Mouse (Mus musculus) fat pad, adult 2 months (tissue): ENCODE measurements around the gene Chkb.

Experiments used
- DNase-seq: peaks from one replicate; pipeline ENCODE4 v3.0.0-alpha.2; 2011; ENCODE audit warnings: low read depth, low spot score; ENCODE audit errors: extremely low read depth

Chkb gene

DNA sequence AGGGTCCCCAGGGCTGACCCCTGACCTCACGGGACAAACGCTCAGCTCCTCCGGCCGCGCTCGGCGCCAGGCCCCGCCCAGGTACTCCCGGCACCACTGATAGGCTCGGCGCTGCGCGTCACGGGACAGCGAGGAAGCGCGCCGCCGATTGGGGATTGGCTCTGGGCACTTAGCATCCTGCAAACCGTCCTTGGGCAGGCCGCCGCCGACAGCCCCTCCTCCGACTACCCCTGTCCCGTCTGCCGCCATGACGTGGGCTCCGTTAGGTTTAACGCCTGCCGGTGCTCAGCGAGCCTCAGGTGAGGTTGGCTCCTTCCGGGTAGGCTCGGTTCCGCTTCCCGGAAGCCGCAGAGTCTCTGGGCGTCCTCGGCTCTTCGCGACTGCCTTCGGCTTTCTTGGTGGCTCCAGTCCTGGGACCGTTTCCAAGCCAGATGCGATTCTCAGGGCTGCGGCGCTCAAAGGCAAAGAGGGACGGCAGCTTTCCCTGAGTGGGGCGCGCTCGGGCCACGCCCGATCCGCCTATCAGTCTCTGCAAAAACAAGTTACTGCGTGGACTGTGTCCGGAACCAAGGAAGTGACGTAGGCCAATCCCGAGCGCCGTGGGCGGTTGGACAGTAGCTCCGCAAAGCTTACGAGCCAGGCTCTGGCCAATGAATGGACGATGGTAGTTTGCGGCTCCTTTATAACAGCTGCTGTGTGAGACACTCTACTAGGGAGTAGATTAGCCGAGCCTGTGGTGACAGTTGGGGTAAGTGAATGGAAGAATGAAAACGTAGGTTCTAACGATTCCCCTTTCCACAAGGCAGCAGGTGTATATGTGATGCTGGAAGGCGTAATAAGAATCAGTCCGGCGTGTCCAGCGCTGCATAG, at the start of gene Chkb, which contains the start of the genes C730034F03Rik and Gm44502:
TSS of gene Chkb (minus strand) at position 557 of the 870 bp plus-strand sequence.
TSS of gene C730034F03Rik (plus strand) at position 238 of the 870 bp plus-strand sequence.
TSS of gene Gm44502 (minus strand) at position 345 of the 870 bp plus-strand sequence.
- DNase-seq = peak; percentile 62

DNA sequence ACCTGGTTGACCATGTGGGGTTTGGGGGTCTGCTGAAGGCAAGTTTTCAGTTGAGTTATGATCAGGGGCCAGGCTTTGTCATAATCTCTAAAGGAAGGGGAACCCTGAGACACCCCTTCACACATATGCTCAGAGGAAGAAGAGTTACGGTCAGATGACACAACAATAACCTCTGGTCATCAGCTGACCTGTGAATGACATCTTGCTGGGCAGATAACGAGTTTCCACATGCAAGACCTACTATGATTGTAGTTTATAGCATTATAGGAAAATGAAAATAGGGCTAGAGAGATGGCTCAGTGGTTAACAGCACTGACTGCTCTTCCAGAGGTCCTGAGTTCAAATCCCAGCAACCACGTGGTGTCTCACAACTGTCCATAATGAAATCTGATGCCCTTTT, 48.9 kb upstream of the Chkb start:
- no peak for DNase-seq

DNA sequence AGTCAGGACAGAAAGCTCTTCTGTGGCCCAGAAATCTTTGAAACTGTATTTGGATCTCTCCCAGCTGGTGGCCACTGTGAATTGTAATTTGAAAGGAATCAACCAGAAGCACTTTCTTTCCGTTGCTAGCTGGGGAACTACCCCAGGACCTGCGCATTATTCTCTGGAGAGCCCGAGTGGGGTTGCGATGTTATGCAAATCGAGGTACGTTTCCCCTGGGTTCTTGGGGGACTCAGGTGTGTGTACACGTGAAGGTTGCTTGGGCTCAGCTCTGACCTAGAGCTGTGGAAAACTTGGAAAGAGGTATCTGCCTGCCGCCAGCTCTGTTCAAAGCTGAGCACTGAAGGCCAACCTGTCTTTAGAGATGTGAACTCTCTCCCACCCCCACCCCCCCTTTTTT, 48.1 kb upstream of the Chkb start:
- no peak for DNase-seq

GRCm38 (mm10) chr15:89477091-89477491, 47.4 kb upstream of the Chkb start, which contains the start of gene Arsa:
Gene Arsa, minus strand, starts transcription at chr15:89477425.
- DNase-seq = no peak

GRCm38 (mm10) chr15:89476475-89476815, 46.7 kb upstream of the Chkb start:
- DNase-seq = no peak

GRCm38 (mm10) chr15:89475611-89476474, 46.1 kb upstream of the Chkb start:
- DNase-seq = peak; percentile 16

- DNase-seq = no peak
These were observed 45.5 kb upstream of the Chkb start for GRCm38 (mm10) chr15:89475293-89475600.

- no peak for DNase-seq
These were observed 45.0 kb upstream of the Chkb start for GRCm38 (mm10) chr15:89474596-89475292.

GRCm38 (mm10) chr15:89473921-89474320, 44.2 kb upstream of the Chkb start:
- no peak for DNase-seq

DNA sequence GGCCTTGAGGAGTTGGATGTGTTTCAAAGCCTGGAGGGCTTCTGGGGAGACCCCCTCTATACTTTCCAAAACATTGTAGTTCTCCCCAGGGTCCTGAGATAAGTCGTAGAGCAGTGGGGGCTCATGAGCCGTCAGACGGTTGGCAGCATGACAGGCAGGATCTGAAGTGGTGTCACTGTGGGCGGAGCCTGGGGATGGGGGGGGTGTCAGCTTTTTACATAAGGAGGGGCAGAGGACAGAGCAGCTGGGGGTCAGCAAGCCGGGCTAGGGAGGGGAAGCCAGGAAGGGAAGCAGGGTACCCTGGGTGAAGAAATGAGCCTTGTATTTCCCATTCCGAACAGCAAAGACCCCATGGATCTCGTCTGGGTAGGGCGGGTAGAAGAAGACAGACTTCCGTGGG, 43.7 kb upstream of the Chkb start:
- DNase-seq = no peak

DNA sequence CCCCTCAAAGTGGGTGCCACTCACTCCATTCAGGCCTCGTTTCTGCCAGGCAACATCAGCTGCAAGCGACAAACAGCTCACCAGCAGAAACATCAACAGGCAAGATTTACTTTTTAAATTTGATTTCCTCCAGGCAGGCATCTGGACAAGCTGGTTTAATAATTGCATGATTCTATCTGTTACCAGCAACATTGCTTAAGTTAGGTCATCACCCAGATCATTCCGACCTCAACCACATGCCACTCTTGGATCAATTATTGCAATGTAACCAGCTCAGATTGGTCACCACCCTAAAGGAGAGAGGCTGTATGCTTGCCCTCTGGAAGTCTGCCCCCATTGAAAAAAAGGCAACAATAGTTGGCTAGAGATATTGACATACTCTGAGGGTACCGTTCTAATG, 41.8 kb upstream of the Chkb start:
- DNase-seq = no peak

DNA sequence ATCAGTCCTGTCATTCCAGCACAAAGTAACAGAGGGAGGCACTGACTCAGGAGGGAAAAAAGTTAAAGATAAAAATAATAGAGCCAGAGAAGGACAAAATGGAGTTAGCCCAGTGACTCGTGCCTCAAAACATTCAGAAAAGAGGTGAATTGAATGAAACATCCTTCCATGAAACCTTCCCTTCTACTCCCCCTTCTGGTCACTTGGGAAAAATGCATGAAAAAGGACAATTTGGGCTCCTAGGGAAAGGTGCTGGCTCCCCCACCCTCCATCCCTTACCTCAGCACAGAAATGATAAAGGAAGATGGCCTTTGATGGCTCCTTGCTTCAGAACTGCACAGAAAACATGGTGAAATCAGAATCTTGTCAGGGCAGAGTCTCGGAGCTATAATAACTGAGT, 38.9 kb upstream of the Chkb start:
- DNase-seq = no peak

DNA sequence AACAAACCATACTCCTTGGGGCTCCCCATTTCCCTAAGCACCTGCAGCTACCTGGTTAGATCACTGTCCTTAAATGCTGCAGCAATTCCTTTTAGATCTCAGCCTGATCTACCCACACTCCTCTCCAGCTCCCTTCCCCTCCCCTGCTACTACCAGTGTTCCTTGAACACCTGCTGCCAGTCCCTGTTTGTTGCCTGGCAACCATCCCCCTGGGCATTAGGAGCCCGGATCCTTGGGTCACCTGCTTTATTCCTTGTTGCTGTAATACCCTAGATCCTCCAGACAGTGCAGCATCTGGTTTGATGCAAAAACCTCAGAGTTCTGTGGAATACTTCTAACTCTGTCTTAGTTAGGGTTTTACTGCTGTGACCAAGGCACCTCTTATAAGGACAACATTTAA, 35.3 kb upstream of the Chkb start:
- DNase-seq = no peak

DNA sequence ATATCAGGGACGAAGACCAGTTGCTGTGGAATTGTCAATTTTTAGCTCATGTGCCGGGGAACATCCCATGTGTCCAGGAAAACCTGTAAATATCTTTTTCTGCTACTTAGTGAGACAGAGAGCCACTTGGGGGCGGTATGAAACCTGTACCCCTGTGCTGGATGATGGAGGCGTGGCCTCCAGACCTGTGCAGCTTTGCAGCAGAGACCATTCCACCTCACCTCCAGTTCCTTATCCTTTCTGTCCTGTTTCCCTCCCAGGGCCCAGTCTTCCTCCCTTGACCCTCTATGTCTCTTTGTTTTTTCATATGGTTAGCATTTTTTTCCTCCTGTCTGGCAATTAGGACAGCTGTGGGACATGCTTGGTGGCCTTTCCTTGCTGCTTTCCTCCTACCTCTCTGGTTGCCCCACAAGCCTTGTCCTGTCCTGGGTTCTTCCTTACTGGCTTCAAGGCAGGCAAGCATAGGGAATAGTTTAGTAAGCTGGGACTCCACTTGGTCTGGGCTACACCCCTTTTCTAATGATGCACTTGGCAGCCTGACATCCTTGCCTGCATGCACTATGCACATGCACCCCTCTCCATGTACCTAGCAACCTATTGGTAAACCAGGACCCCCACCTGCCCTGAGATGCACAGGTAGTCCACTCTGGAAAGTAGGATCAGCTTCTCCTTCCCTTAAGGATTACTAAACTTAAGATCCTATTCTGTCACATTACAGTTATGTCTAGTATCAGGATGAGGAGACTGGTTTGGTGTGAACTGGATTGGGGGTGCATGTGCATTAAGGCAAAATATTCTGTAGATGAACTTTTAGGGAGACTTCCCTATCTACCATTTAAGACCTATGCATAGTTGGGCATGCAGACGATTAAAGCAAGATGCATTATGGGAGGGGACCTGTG, 33.9 kb upstream of the Chkb start:
- no peak for DNase-seq

DNA sequence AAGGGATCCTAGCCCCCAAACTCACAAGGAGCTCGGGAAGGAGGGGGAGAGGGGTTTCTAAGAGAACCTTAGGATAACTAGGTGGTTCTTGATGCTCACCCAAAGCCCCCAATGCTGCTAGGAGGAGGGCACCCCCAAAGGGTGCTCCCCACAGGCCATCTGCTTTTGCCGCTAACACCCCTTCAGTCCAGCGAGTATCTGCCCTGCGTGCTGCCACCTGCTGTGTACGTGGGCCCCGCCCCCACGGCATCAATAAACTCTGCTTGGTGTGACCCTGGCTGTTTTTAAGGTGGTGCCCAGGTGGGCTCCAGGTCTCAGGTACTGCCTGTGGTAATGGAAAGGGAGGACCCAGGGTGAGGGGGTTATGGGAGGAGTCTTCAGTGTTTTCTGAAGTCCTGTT, 32.5 kb upstream of the Chkb start:
- no peak for DNase-seq

- DNase-seq = no peak
These were observed 31.6 kb upstream of the Chkb start for GRCm38 (mm10) chr15:89461321-89461720.

GRCm38 (mm10) chr15:89460298-89460697, 30.6 kb upstream of the Chkb start:
- DNase-seq = no peak

DNA sequence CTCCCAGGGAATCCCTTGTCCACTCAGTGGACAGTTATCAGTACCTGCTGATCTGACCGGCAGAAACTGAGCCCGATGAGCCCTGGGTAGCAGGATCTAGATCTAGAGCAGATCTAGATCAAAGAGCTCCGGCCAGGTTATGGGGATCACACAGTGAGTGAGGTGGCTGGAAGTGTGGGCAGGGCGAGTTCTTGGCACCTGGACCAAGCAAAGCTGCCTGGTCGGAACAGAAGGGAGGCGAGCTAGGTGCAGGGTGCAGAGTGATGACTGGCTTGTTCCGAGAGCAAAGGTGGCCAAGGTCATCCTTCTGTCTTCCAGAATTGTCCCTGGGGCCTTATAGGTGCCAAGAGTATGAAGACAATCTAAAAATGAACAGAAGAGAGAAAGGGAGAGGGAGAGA, 30.1 kb upstream of the Chkb start:
- no peak for DNase-seq

DNA sequence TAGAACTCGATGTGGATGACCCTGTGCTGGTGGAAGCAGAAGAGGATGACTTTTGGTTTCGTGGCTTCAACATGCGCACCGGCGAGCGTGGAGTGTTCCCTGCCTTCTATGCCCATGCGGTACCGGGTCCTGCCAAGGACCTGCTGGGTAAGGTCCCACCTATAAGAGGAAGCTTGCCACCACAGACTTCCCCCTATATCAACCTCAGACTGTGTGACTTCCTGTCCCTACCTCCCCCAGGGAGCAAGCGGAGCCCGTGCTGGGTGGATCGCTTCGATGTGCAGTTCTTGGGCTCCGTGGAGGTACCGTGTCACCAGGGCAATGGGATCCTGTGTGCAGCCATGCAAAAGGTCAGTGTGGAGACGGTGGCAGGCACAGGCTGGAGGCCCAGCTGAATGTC, 29.2 kb upstream of the Chkb start:
- DNase-seq = no peak

- DNase-seq = no peak
These were observed 25.9 kb upstream of the Chkb start for GRCm38 (mm10) chr15:89455642-89456041.
